Mouse (Mus musculus): ENCODE measurements around the gene Dbndd2.

DNA sequence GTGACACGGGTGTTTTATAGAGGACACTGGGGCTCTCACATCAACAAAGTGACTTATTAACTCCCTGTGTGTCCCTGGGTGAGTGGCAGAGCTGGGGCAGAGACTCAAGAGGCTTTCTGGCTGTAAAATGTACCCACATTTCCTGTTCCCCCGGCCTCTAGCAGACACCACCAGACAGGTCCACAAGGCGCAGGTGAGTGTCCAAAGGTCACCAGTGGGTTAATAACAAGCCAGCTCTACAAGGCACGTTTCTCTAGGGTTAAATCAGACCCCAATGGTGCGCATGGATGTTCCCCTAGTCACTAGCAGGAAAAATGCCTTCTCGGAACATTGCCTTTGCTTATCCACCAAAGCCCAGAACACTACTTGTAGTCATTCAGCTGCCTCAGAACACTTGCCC is 48.2 kb upstream of the Dbndd2 start:
- TF ChIP-seq CTCF (IDR thresholded peaks at IDR 0.05) (no peak), EP300 (IDR thresholded peaks at IDR 0.05) (no peak)
